Mouse (Mus musculus): Measurements from ENCODE around the gene Dst.

DNA sequence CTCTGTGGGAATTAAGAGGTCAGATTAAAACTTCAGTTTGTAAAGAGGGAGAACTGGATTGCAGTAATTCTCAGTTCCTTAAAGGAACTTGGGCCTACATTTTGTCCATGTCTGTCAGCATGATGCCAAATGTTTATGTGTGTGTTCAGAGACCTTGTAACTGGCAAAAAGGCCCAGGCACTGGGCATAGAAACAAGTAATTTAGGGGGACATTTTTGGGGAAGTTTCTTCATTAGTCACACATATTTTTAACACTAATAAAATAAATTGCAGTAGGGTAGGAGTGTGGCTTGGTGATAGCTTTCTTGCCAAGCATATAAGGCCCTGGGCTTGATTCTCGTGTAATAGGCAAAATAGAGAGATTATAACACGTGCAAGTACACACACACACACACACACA lies 203.9 kb downstream of the Dst start:
- TF ChIP-seq POLR2A (IDR thresholded peaks at IDR 0.05; ENCODE audit: insufficient read depth, low read depth, low read length) (no peak), CTCF (IDR thresholded peaks at IDR 0.05) (no peak)
